Mouse (Mus musculus) myocyte (in vitro differentiated cells): ENCODE data around the gene Gpat2.

Source experiments
- CEBPB ChIP-seq: IDR thresholded peaks from 2 replicates; pipeline ENCODE4 v1.6.1; 2011; ENCODE audit warnings: mild to moderate bottlenecking, moderate library complexity; ENCODE audit not compliant: poor library complexity, insufficient read depth, severe bottlenecking
- E2F4 ChIP-seq: IDR thresholded peaks from one replicate; pipeline ENCODE4 v1.6.1; 2011; ENCODE audit warnings: mild to moderate bottlenecking, control low read depth, moderate library complexity; ENCODE audit not compliant: insufficient read depth
- MAX ChIP-seq: IDR thresholded peaks from one replicate; pipeline ENCODE4 v1.6.1; 2011; ENCODE audit warnings: low read depth, mild to moderate bottlenecking, control low read depth
- MYOG ChIP-seq, 3 experiments: IDR thresholded peaks; one replicate each; pipeline ENCODE4 v1.6.1; 2011; ENCODE audit warnings: control low read depth in 2 of 3, low read depth in 2 of 3, mild to moderate bottlenecking in 2 of 3; ENCODE audit not compliant: insufficient read length in 2 of 3, control insufficient read depth in 1 of 3, insufficient read depth in 1 of 3
- POLR2A ChIP-seq: IDR thresholded peaks from one replicate; pipeline ENCODE4 v1.6.1; 2011; ENCODE audit warnings: low read depth, mild to moderate bottlenecking, control low read depth, moderate library complexity; ENCODE audit not compliant: insufficient read length
- POLR2AphosphoS2 ChIP-seq: IDR thresholded peaks from one replicate; pipeline ENCODE4 v1.6.1; 2011; ENCODE audit warnings: low read depth, control low read depth; ENCODE audit not compliant: insufficient read length
- TCF12 ChIP-seq: IDR thresholded peaks from one replicate; pipeline ENCODE4 v1.6.1; 2011; ENCODE audit warnings: mild to moderate bottlenecking, control low read depth; ENCODE audit not compliant: poor library complexity, insufficient read depth, severe bottlenecking

GRCm38 (mm10) chr2:127472279-127472678 lies 47.3 kb downstream of the Gpat2 start:
- TF ChIP-seq TCF12 (no peak), MAX (no peak), POLR2A (no peak), POLR2AphosphoS2 (no peak), CEBPB (no peak), E2F4 (no peak), MYOG (IDR thresholded peaks at IDR 0.05; ENCODE audit: control insufficient read depth in 1 of 3, insufficient read depth in 1 of 3, insufficient read length in 2 of 3, low read depth in 2 of 3) (no peak)
